Mouse (Mus musculus) retina, postnatal 7 days (tissue): ENCODE results near the gene Sowahb.

Source experiments
- DNase-seq: peaks from one replicate; pipeline ENCODE4 v3.0.0-alpha.2; 2012; ENCODE audit warnings: low read depth, low spot score

Gene Sowahb

GRCm38 (mm10) chr5:93005815-93006341 is 38.9 kb downstream of the Sowahb start:
- DNase-seq, result no peak

GRCm38 (mm10) chr5:93005229-93005814 is 39.5 kb downstream of the Sowahb start:
- DNase-seq, result no peak

GRCm38 (mm10) chr5:93002615-93003014 is 42.2 kb downstream of the Sowahb start:
- no peak for DNase-seq

- no peak for DNase-seq
Observed at GRCm38 (mm10) chr5:93000774-93001757, 43.8 kb downstream of the Sowahb start.

GRCm38 (mm10) chr5:93000060-93000459 is 44.8 kb downstream of the Sowahb start:
- no peak for DNase-seq

GRCm38 (mm10) chr5:92998494-92999016 is 46.3 kb downstream of the Sowahb start:
- no peak for DNase-seq

- no peak for DNase-seq
Observed at GRCm38 (mm10) chr5:92997428-92998120, 47.2 kb downstream of the Sowahb start.

- no peak for DNase-seq
Observed at GRCm38 (mm10) chr5:92994861-92995260, 50.0 kb downstream of the Sowahb start.

GRCm38 (mm10) chr5:92994309-92994708 is 50.5 kb downstream of the Sowahb start:
- DNase-seq, result no peak

- no peak for DNase-seq
Observed at GRCm38 (mm10) chr5:92992106-92992505, 52.7 kb downstream of the Sowahb start.
